Comparison of ENCODE assay signal across 28 mouse cellular contexts in genomic region chr1:81179725-81180124, GRCm38 (mm10).
DNase-seq lines count a peak whose midpoint lies in the region; ATAC-seq and TF ChIP-seq lines count a peak whose summit lies in the region.
"Had no signal": no experiment of that assay in that cellular context is flagged by ENCODE, and none has a peak within 500 bp of the region (broad histone marks: within the 10 kb centered on the region; RNA-seq: fewer than 3 reads in every experiment).

No protein-coding gene starts in this region.

- ATAC-seq in frontal cortex, adult (ENCODE audit: low TSS enrichment) = peak; percentile 33
- ATAC-seq: activated CD4-positive, CD25-positive, alpha-beta regulatory T cell, adult 4 months; CD4-positive, CD25-positive, alpha-beta regulatory T cell, adult 4 months; forebrain, embryonic 14.5 days; Patski had no signal

- no peak overlapping the region for H3K4me3 ChIP-seq in left cerebral cortex, adult 2 months
- H3K4me3 ChIP-seq: embryonic facial prominence, embryonic 13.5 days; embryonic facial prominence, embryonic 15.5 days; erythroblast, embryonic 14.5 days; forebrain, embryonic 10.5 days; forebrain, embryonic 12.5 days had no signal

- no peak for TF ChIP-seq CTCF in left cerebral cortex, adult 2 months (IDR thresholded peaks at IDR 0.05)

- H3K27ac ChIP-seq in left cerebral cortex, adult 2 months = peak overlapping the region; percentile 92
- H3K27ac ChIP-seq: embryonic facial prominence, embryonic 13.5 days; embryonic facial prominence, embryonic 15.5 days; forebrain, embryonic 10.5 days; forebrain, embryonic 12.5 days had no signal

- no peak for DNase-seq in frontal cortex, postnatal 25 days (ENCODE audit: low spot score in 2 of 2)
- no peak for DNase-seq in left cerebral cortex, adult 2 months (ENCODE audit: extremely low spot score in 1 of 2, low spot score in 2 of 2)
- no peak for DNase-seq in left cerebral cortex, postnatal 36 days (ENCODE audit: low spot score in 2 of 2)
- DNase-seq in right cerebral cortex, postnatal 10 days (ENCODE audit: low spot score in 2 of 2) = peak; percentile 35 to 43
- no peak for DNase-seq in right cerebral cortex, adult 2 months (ENCODE audit: low spot score in 2 of 2)
- DNase-seq in telencephalon, adult 2 months (ENCODE audit: low read depth, low spot score) = peak; percentile 52
- DNase-seq in thymus, postnatal 14 days = no peak
- DNase-seq: adrenal gland, adult 8-10 months; adrenal gland, postnatal 14 days; adrenal gland, postnatal 36 days; B cell, adult 2 months; cerebellum, adult 11 months; cerebellum, adult 18-20 months; cerebellum, adult 8-10 months; cerebellum, adult 9-11 months; cerebellum, postnatal 14 days; cerebellum, postnatal 36 days; embryo, embryonic 11 days had no signal

- intact Hi-C loops in left cerebral cortex, adult 2 months (cut with DNase I) = loop anchor here (2.0 kb wide), 2 partner anchors 103 to 327 kb away; partner anchors contain the start of gene Nyap2
- intact Hi-C loops in left cerebral cortex, postnatal 36 days (cut with DNase I) = loop anchor here (5.0 to 10.0 kb wide), 2 partner anchors 102 to 325 kb away; partner anchors contain the start of gene Nyap2

Comparison
In these comparisons a context has a peak if more than half of its experiments do, and no peak if none do; other contexts are left out.
1. DNase-seq: peak in right cerebral cortex, postnatal 10 days (2 of 2) and telencephalon, adult 2 months (single experiment); none in frontal cortex, postnatal 25 days (0 of 2), left cerebral cortex, adult 2 months (0 of 2), left cerebral cortex, postnatal 36 days (0 of 2), right cerebral cortex, adult 2 months (0 of 2) and thymus, postnatal 14 days (single experiment).